Mouse (Mus musculus): ENCODE measurements around the gene Elp5. TPM values are rescaled to one million over a fixed set of nuclear protein-coding genes. Genes with fewer than 3 reads are reported as not detected.

Gene Elp5
- total RNA-seq, 2 experiments from 2014 or later: 79.2 to 88.5 TPM

DNA sequence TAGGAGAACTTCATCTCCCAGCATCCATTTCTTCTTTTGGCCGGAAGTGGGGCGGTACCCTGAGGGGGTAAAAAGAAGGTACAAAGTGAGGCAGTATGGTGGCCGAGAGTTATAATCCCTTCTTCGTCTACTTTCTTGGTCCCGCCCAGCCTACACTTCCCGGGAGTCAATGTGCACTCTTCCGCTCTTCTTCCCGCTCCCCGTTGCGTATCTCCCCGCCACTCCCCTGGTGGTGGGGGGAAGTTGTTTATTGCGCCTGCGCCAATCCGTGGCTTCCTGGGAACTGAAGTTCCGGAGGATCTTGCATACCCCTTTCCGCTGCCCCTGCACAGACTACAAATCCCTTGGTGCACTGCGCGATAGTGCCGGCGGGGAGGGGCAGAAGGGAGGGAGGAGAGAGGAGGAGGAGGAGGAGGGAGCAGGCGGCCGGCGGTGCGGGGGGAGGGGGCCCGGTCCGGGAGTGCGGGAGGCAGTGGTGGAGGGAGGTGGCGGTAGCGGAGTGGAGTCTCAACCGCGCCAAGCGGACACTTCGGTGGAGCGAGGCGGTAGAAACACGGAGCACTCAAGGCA is 13.2 kb upstream of the Elp5 start, which contains the start of gene Phf23:
Phf23 (plus strand) TSS at position 387 of the 570 bp plus-strand sequence.
- peak; percentile 97 for DNase-seq (ENCODE audit: low spot score in 2 of 2)
- intact Hi-C loops (cut with DNase I): no loop called here

DNA sequence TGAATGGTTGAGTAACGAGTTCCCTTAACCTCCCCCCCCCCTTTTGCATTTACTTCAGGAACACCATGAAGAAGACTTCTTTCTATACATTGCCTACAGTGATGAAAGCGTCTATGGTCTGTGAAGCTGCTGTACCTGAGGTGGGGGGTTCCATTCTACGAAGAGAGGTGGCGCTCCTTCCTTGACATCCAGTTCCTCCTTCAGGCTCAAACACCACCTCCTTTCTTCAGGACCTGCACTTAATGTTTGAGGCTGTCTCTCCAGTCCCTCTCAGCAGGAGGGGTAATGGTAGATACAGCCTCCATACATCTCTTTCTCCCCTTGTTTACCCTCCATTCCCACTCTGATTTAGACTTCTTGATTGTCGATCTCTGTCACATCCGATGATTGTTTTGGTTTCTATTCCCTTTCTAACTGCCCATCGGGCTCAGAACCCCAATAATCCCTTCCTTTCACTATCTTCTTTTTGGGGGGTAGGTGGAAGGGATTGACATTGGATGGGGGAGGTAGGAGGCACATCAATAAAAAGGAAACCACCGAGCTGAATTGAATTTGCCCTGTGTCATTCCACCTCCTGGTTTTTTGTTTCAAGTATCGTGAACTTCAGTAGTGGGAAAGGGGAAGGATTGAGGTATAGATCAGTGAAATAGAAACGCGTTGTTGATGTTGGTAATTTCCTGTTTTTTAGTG is 12.2 kb upstream of the Elp5 start:
- intact Hi-C loops (cut with DNase I): no loop called here
- no peak for DNase-seq (ENCODE audit: low spot score in 2 of 2)

DNA sequence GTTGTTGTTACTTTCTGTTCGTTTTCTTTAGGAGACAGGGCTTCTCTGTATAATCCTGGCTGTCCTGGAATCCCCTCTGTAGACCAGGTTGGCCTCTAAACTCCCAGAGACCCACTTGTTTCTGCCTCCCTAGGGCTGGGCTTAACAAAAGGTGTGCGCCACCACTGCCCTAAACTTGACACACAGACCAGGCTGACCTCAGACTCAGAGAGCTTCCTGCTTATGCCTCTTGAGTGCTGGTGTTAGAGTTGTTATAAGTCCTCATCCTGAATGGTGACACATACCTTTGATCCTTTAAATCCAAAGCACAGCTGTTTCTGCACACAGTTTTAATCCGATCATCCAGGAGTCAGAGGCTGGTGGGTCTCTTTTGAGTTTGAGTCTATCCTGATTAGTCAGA is 10.6 kb upstream of the Elp5 start:
- DNase-seq (ENCODE audit: low spot score in 2 of 2): no peak
- intact Hi-C loops (cut with DNase I): no loop called here

GRCm38 (mm10) chr11:69992396-69992795 is 10.1 kb upstream of the Elp5 start:
- no peak for DNase-seq (ENCODE audit: low spot score in 2 of 2)
- intact Hi-C loops (cut with DNase I): no loop called here

DNA sequence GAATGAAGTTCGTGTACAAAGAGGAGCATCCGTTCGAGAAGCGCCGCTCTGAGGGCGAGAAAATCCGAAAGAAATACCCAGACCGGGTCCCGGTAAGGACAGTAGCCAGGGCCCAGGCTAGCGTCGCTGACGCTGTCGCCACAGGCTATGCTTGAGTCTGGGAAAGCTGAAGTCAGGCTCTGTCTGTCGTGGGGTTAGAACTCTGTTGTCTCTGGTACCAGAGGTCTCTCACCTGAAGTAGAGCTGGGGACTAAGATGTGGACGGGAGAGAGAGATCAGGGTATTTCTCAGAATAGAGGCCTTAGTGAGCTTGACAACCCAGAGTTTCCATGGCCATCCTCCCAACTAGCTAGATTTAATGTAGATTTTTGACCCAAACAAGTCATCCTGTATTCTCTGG is 9.4 kb upstream of the Elp5 start:
- DNase-seq (ENCODE audit: low spot score in 2 of 2): no peak
- intact Hi-C loops (cut with DNase I): loop anchor here (1.0 kb wide), 1 partner anchor 11 kb away; no protein-coding TSS in a partner anchor

DNA sequence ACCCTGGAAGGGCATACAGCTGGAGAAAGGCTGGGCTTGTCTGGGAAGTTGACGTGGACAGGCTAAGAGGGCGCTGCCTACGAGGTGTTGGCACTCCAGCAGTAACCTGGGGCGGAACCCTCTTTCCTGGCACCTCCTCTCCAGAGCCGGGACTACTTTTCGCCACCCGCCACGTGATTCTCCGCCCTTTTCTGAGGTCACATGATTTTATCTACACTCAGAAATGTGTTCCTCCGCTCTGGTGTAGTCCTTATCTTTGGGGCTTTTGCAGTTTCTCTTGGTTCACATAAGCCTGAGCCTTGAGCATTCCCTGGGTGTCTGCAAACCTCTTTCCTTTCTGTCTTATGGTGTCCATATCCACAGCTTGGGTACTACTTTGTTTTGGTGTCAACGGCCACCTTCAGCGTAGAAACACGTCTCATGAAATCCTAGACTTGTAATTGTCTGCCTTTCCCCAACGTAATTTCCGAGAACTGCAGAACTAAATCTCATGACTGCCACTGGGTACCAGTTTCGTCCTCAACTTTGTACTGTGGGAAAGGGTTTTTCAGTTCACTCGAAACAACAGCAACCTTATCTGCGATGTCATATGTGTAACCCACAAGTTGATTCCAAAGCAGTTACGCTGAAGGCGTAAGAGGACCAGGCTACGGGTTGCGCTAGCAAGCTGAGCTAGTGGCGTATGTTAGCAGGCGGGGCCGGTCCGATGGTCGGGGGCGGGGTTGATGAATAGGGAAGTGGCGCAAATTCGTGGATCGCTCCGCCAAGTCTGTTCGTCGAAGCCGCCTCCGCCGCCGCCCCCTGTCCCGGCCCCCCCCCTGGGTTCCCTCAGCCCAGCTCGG is 8.8 kb upstream of the Elp5 start, which contains the start of gene Gabarap:
Gabarap (plus strand) TSS at position 294 of the 842 bp plus-strand sequence.
- intact Hi-C loops (cut with DNase I): loop anchor here (1.0 kb wide), 1 partner anchor 11 kb away; no protein-coding TSS in a partner anchor
- peak; percentile 94 to 95 for DNase-seq (ENCODE audit: low spot score in 2 of 2)

DNA sequence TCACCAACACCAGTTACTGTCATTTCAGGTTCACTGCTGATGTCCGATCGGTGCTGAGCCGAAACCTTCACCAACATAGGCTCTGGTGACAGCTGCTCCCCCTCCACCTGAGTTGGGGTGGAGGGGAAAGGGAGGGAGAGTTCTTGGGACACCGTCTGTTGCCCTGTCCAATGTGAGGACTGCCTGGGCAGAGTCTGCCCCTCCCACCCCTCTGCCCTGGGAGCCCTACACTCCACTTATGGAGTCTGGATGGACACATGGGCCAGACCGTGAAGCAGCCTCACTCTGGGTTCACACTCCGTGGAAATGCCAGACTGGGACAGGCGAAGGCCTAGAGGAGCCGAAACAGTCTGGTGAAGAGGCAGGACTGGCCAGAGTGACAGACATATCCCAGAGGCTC is 7.6 kb upstream of the Elp5 start:
- no peak for DNase-seq (ENCODE audit: low spot score in 2 of 2)
- intact Hi-C loops (cut with DNase I): no loop called here

DNA sequence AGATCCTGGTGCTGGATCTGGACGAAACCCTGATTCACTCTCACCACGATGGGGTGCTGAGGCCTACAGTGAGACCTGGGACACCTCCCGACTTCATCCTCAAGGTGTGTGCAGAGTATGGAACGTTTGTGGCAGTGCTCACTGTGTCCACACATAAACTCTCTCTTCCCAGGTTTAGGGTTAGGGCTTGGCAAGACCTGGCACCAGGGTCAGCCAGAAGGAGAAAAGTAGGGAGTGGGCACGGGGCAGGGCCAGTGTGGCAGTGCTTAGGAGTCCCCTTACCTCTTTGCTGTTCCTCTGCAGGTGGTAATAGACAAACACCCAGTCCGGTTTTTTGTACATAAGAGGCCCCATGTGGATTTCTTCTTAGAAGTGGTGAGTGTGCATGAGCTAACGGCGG is 2.1 kb upstream of the Elp5 start:
- intact Hi-C loops (cut with DNase I): no loop called here
- DNase-seq (ENCODE audit: low spot score in 2 of 2): no peak

DNA sequence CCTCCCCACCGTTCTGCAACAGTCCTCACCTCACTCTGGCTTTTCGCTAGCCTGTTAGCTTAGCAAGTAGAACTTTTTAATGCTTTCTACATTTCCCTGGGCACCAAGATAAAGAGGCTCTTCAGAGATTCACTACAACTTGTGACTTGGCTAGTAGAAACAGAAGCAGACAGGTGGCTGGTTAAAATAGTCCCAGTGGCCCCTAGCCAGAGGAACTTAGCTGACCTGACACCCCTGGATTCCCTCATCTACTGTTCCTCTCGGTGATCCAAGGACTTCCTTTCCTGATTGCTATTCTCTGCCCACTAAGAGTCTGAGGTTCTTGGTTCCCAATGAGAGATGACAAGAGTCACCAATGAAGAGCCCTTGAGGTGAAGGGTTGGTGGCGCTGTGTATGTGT is 1.1 kb upstream of the Elp5 start:
- no peak for DNase-seq (ENCODE audit: low spot score in 2 of 2)
- intact Hi-C loops (cut with DNase I): no loop called here

GRCm38 (mm10) chr11:69982877-69983276 is 560 bp upstream of the Elp5 start:
- DNase-seq (ENCODE audit: low spot score in 2 of 2): no peak
- intact Hi-C loops (cut with DNase I): no loop called here

DNA sequence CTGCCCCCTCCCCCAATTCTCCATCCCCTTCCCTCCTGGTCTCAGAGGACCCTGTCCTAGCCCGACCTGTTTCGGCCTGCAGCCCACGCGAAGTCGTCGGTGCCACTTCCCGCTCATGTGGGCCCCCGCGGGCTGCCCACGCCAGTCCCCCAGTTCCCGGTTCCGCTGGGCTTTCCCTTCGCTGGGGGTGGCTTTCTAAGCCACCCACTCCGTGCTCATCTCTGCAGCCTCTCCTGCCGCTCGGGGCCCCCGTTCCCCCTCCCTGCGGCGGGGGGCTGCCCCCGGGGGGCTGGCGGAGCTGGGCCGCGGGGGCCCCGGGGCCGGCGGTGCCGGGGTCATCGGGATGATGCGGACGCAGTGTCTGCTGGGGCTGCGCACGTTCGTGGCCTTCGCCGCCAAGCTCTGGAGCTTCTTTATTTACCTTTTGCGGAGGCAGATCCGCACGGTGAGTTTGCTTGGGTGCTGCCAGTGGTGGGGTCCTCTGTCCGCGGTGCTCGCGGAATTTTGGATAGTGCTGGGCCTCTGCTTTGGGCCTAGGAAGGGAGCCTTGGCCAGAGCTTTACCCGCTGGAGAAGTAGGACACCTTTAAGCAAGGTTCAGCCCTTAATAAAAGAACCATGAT is 1.1 kb downstream of the Elp5 start, which contains the start of gene Ctdnep1:
Ctdnep1 (plus strand) TSS at position 16 of the 622 bp plus-strand sequence.
- peak; percentile 43 to 49 for DNase-seq (ENCODE audit: low spot score in 2 of 2)
- intact Hi-C loops (cut with DNase I): loop anchor here (2.0 kb wide), 1 partner anchor 60 kb away; the partner anchor contains the start of gene Eif5a

- intact Hi-C loops (cut with DNase I): loop anchor here (1.0 to 2.0 kb wide), 2 partner anchors 11 to 60 kb away; partner anchors contain the start of genes Eif5a and Gabarap
- peak; percentile 98 to 99 for DNase-seq (ENCODE audit: low spot score in 2 of 2)
These were observed 1.8 kb downstream of the Elp5 start for GRCm38 (mm10) chr11:69980196-69981140.

DNA sequence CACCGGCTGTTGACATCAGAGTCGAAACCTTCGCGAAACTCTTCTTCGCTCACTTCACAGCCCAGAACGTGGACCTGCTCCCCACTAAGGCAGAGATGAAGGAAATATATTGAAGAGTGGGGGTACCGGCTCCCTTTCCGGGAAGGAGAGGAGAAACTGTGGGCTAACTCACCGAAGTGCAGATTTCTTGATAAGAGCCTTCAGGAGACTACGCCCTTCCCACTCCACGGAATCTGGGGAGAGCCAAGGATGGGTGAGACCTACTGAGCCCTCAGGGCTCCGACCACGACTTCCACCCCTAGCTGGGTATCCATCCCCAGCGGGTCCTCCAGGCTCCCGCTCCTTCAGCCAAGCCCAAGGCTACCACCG is 2.5 kb downstream of the Elp5 start:
- intact Hi-C loops (cut with DNase I): loop anchor here (1.0 to 2.0 kb wide), 2 partner anchors 11 to 59 kb away; partner anchors contain the start of genes Eif5a and Gabarap
- DNase-seq (ENCODE audit: low spot score in 2 of 2): no peak

GRCm38 (mm10) chr11:69976271-69976670 is 6.0 kb downstream of the Elp5 start:
- intact Hi-C loops (cut with DNase I): no loop called here
- DNase-seq (ENCODE audit: low spot score in 2 of 2): no peak

GRCm38 (mm10) chr11:69974907-69975306 is 7.4 kb downstream of the Elp5 start:
- no peak for DNase-seq (ENCODE audit: low spot score in 2 of 2)
- intact Hi-C loops (cut with DNase I): no loop called here

DNA sequence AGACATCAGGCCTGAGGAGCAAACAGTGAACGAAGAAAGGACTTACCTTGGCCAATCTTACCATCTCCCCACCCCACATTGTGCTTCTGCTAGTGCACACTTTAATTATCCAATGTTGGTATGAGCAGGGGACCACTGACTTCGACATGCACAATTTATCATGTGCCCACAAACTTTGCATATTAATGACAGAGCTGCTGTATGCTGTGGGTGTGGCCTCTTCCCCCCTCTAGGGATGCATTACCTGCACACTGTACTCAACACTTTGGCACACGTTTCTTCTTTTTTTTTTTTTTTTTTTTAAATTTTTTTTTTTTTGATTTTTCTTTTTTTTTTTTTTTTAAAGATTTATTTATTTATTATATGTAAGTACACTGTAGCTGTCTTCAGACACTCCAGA is 11.5 kb downstream of the Elp5 start:
- intact Hi-C loops (cut with DNase I): no loop called here

DNA sequence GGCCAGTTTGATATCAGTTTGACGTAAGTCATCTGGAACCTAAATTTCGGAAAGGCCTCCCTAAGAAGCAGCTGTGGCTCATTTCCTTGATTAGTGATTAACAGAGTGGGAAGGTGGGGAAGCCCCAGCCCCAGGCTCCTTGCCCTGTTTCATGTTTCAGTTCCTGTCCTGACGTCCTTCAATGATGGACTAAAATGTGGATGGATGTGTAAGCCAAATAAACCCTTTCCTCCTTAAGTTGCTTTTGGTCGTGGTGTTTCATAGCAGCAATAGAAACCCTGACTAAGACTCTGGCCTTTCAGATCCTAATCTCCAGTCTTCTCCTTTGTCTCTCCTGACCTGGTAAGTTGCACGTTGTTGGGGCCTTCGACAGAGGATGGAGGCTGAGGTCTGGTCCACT is 12.1 kb downstream of the Elp5 start:
- intact Hi-C loops (cut with DNase I): no loop called here
- no peak for DNase-seq (ENCODE audit: low spot score in 2 of 2)

More for the DNA sequence above, 11.5 kb downstream of the Elp5 start:
- no peak for DNase-seq (ENCODE audit: low spot score in 2 of 2)

DNA sequence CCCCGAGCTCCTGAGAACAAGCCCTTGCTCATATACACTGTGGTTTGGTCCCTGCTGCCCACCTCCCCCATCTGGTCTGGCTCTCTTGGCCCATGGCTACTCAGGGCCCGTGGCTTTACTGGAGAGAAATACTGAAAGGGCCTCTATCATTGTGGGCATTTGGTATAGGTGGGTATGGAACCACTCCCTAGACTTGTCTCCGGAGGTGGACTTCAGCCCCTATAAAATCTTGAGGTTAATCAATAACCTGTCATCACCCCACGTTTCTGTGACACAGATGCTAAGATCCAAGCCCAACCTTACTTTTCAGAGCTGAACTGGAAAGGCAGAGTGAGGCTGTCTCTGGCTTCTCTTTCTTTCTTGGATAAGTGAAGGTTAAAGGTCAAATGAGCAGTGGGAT is 13.5 kb downstream of the Elp5 start:
- no peak for DNase-seq (ENCODE audit: low spot score in 2 of 2)
- intact Hi-C loops (cut with DNase I): loop anchor here (5.0 kb wide), 1 partner anchor 36 kb away; no protein-coding TSS in a partner anchor

Data from left cerebral cortex, postnatal 36 days (tissue).